Mouse (Mus musculus) ES-E14 (cell line): ENCODE results near the gene Pomt2.

ENCODE experiments used
- CHD2 ChIP-seq: IDR thresholded peaks from 2 replicates; pipeline ENCODE4 v1.6.1; 2014; ENCODE audit warnings: mild to moderate bottlenecking, low read depth, low read length, inconsistent platforms
- HCFC1 ChIP-seq: IDR thresholded peaks from 2 replicates; pipeline ENCODE4 v1.6.1; 2012; ENCODE audit warnings: low read length, inconsistent platforms, borderline replicate concordance; ENCODE audit not compliant: insufficient read depth
- MAFK ChIP-seq: IDR thresholded peaks from 2 replicates; pipeline ENCODE4 v1.6.1; 2014; ENCODE audit warnings: mild to moderate bottlenecking, low read depth, low read length, inconsistent platforms; ENCODE audit not compliant: insufficient read depth
- ZC3H11A ChIP-seq: IDR thresholded peaks from 2 replicates; pipeline ENCODE4 v1.6.1; 2012; ENCODE audit warnings: low read depth, mild to moderate bottlenecking, inconsistent platforms, low read length, borderline replicate concordance
- ZNF384 ChIP-seq: IDR thresholded peaks from 2 replicates; pipeline ENCODE4 v1.6.1; 2012; ENCODE audit warnings: low read depth, low read length, inconsistent platforms

GRCm38 (mm10) chr12:87130224-87130623 is 17.5 kb downstream of the Pomt2 start:
- TF ChIP-seq HCFC1 (no peak), MAFK (no peak), ZC3H11A (no peak), CHD2 (no peak), ZNF384 (no peak)
